Mouse (Mus musculus) naive thymus-derived CD4-positive, alpha-beta T cell, adult 5 months (primary cell): ENCODE measurements around the gene Wdr82. TPM values are rescaled to one million over a fixed set of nuclear protein-coding genes. Genes with fewer than 3 reads are reported as not detected.

Source experiments
- polyA plus RNA-seq: library from polyadenylated mRNA; unstranded; fragments of 100-300 nt; shearing (Covaris generic); gene quantifications from one replicate; pipeline ENCODE4 v1.2.1, GENCODE M21; 2017

The Wdr82 gene
- 64.4 TPM for polyA plus RNA-seq

GRCm38 (mm10) chr9:106170556-106171345 lies at the start of gene Wdr82:
TSS of gene Wdr82 (plus strand) at chr9:106170928.

DNA sequence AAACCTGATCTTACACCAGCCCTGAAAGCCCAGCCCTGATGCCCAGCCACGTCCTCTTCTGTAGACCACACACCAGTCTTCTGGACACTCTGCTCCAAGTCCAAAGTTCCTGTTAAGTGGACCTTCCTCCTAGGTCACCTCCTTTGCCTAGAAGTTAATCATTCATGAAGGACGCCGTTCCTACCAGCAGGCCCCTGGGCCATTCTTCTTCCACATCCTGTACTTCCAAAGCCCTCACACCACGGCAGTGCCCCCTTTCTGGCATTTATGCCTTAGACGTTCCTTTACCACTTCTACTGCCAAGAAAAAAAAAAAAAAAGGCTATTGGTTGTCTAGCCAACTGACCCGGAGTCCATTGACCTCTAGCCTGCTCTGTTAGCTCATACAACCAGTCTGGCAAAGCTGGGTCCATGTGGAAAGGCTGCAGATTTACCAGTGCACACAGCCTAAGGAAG lies 12.7 kb upstream of the Wdr82 start, which contains the start of gene Glyctk:
TSS of gene Glyctk (minus strand) at position 102 of the 455 bp plus-strand sequence.

GRCm38 (mm10) chr9:106199535-106200272 lies 29.0 kb downstream of the Wdr82 start, which contains the start of gene Ppm1m:
TSS of gene Ppm1m (minus strand) at chr9:106199746.

GRCm38 (mm10) chr9:106202819-106203636 lies 32.3 kb downstream of the Wdr82 start, which contains the start of gene Twf2:
TSS of gene Twf2 (plus strand) at chr9:106203108.

GRCm38 (mm10) chr9:106222261-106222851 lies 51.6 kb downstream of the Wdr82 start, which contains the start of gene Tlr9:
TSS of gene Tlr9 (plus strand) at chr9:106222598.

Other genes starting within 250 kb of the Wdr82 start
- gene Col6a5, start 210.3 kb upstream of the Wdr82 start, polyA plus RNA-seq: not detected
- gene Col6a4, start 74.1 kb upstream of the Wdr82 start, polyA plus RNA-seq: not detected
- gene Glyctk, start 12.8 kb upstream of the Wdr82 start, polyA plus RNA-seq: 4.4 TPM
- gene Ppm1m, start 28.8 kb downstream of the Wdr82 start, polyA plus RNA-seq: 41.3 TPM
- gene Twf2, start 32.2 kb downstream of the Wdr82 start, polyA plus RNA-seq: 141 TPM
- not detected for gene Tlr9, start 51.7 kb downstream of the Wdr82 start, polyA plus RNA-seq
- 33.6 TPM for gene Alas1, start 77.7 kb downstream of the Wdr82 start, polyA plus RNA-seq
- gene Poc1a, start 110.1 kb downstream of the Wdr82 start, polyA plus RNA-seq: 3.2 TPM
- 27.5 TPM for gene Dusp7, start 197.7 kb downstream of the Wdr82 start, polyA plus RNA-seq